Mouse (Mus musculus): ENCODE measurements at regions not wholly inside any gene's neighbourhood (a gene's known extent, or its start where the extent isn't known, plus 50 kb on each side); places are given as distances from the start of the nearest gene placed in this dataset.

- TF ChIP-seq USF1 (IDR thresholded peaks at IDR 0.05; ENCODE audit: low read depth): no peak
- TF ChIP-seq POLR2A (IDR thresholded peaks at IDR 0.05; ENCODE audit: insufficient read length, low read depth): no peak
- no peak for TF ChIP-seq MYOG (IDR thresholded peaks at IDR 0.05; ENCODE audit: control insufficient read depth in 1 of 3, insufficient read depth in 1 of 3, insufficient read length in 2 of 3, low read depth in 2 of 3)
- TF ChIP-seq MYOD1 (IDR thresholded peaks at IDR 0.05; ENCODE audit: control insufficient read depth in 1 of 3, insufficient read length in 2 of 3, low read depth in 2 of 3): no peak
- no peak for TF ChIP-seq SRF (IDR thresholded peaks at IDR 0.05; ENCODE audit: control insufficient read depth, insufficient read length, low read depth)
- TF ChIP-seq POLR2AphosphoS2 (IDR thresholded peaks at IDR 0.05; ENCODE audit: insufficient read length, low read depth): no peak
- no peak for TF ChIP-seq MAX (IDR thresholded peaks at IDR 0.05; ENCODE audit: low read depth)
- TF ChIP-seq CEBPB (IDR thresholded peaks at IDR 0.05; ENCODE audit: insufficient read depth, poor library complexity, severe bottlenecking): no peak
- TF ChIP-seq TCF12 (IDR thresholded peaks at IDR 0.05; ENCODE audit: insufficient read depth, poor library complexity, severe bottlenecking): no peak
- no peak for TF ChIP-seq E2F4 (IDR thresholded peaks at IDR 0.05; ENCODE audit: insufficient read depth)
Measured at GRCm38 (mm10) chr8:91917834-91918233, 116.0 kb upstream of the Irx3 start.
